Mouse (Mus musculus) B cell, adult 2 months (primary cell): ENCODE measurements around the gene Arid5a.
A peak's percentile ranks its signal among the peaks of the same experiment; 100 is the strongest.

Experiments
- DNase-seq, 2 experiments: peaks; one replicate each; pipeline ENCODE4 v3.0.0; 2022

Gene Arid5a

GRCm38 (mm10) chr1:36296466-36297149 lies 10.9 kb upstream of the Arid5a start:
- DNase-seq: peak in 1 of 2 experiments; percentile 45

DNA sequence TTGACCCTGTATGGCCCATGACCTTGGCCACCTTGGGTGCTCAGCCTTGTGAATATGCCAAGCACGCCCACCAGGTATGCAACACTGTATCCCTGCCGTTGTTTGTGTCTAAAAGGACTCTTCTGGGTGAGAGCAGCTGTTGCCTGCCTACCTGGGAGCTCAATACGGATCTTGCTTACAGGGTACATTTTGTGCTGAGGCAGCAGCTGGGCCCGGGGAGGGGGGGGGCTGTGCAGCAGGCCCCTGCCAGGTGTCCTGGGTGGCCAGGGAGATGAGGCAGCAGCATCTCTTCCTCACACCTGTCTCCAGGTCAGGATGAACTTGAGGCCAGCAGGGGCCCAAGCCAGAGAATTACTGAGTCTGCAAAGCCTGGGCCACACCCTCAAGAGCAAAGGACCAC lies 9.4 kb upstream of the Arid5a start:
- no peak for DNase-seq

GRCm38 (mm10) chr1:36299126-36299525 lies 8.4 kb upstream of the Arid5a start:
- no peak for DNase-seq

GRCm38 (mm10) chr1:36299676-36300075 lies 7.9 kb upstream of the Arid5a start:
- no peak for DNase-seq

DNA sequence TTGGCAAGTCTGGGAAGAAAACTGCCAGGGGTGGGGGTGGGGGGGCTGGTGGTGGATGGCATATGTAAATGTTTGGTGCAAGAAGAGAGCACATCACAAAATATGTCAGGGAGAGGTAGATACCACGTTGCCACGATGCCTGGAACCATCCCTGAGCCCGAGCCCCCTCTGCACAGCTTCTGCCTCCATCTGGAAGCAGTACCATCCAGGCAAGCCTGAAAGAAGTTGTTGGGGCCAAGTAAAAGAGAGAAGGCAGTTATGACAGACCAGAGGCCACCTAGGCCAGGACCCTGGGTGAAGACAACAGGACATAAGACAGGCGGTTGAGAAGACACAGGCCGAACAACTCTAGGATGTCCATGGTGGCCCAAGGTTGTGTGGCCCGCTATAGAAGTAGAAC lies 7.0 kb upstream of the Arid5a start:
- DNase-seq: no peak

- DNase-seq: no peak
Observed at GRCm38 (mm10) chr1:36302273-36302672, 5.3 kb upstream of the Arid5a start.

DNA sequence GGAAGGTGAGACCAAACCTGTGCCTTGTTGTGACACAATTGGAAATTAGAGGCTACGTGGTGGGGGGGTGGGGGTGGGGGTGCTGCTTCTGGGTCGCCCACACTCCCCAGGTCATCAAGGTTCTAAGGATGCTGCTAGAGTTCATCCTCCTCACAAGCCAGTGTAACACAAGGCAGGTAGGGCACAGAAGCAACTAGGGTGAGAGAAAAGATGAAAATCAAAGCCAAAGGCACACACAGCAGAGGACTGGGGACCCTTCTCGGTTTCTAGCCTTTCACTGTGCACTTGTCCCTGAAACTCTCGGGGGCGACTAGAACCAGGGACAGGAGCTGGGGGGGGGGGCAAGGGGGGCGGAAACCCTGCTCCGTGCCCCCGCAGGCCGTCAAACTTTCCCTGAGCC lies 4.6 kb upstream of the Arid5a start:
- DNase-seq: no peak

- peak in 1 of 2 experiments; percentile 42 for DNase-seq
Observed at GRCm38 (mm10) chr1:36303381-36304320, 3.9 kb upstream of the Arid5a start.

DNA sequence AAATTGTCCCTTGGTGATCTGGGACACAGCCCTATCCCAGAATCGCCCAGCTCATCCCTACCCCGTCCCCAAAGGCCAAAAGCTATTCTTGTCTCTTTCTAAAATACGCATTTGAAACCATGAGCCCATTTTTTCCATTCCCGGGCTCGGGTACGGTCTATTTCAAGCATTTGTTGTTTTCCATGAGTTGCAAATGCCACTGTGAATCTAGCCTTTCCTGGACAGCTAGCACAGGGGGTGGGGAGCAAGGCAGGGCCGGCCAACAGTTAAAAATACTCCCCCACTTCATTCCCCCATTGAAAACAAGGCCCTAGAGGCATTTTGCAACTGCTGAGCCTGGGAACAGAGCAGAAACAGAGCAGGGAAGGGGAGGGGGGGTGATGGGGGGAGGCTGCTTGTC lies 2.8 kb upstream of the Arid5a start:
- no peak for DNase-seq

DNA sequence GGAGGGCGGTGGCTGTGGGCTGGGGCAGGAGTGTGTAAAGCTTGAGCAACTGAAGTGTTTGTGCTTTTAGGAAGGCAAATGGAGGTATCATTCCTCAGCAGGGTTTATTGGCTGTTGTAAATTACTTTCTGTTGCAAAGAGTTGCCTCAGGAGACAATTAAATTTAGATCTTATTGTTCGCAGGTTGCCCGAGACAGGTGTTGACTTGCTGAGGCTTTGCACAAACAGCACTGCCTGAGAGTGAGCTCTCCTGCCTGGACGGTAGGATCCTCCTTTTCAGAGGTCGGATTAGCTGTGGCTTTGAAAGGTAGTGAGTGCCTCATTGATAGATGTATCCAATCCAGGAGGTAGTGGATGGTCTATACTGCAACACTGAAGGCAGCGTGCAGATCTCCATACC lies 1.4 kb upstream of the Arid5a start:
- no peak for DNase-seq

DNA sequence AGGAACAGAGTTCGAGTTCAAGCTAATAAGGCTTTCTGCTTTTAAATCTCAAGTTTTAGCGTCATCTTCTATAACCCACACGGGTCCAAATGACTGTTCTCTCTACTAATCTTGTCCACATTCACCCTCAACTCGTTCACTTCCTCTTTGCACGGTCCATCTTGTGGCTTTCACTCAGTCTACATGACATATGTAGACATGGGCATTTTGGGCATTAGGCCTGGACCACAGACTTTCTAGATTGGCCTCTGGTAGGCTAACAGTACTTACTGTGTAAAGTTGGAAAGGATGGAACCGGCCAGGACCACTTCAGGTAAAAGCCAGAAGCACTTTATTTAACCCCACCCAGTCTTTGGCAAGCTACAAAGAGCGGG lies 425 bp upstream of the Arid5a start:
- DNase-seq: no peak

DNA sequence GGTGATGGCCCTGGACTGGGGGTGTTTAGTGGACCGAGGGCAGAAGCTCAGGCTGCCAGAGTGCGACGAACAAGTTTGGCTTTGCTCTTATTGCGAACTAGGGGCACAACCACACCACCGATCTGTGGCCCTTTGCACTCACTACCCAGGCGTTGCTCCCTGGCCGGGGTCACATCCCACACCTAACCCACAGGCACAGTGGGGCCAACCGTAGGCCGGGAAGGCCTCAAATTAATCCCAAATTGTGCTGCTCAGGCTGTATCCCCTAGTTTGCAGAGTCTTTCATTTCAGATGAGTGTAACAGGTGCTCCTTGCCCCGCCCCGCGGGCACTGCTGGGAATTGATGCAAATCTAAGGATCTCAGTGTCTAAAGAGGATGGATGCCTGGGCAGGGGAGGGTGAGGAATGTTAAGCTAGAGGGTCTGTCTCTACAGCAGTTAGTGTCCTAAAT lies 943 bp downstream of the Arid5a start:
- peak; percentile 59 to 64 for DNase-seq

DNA sequence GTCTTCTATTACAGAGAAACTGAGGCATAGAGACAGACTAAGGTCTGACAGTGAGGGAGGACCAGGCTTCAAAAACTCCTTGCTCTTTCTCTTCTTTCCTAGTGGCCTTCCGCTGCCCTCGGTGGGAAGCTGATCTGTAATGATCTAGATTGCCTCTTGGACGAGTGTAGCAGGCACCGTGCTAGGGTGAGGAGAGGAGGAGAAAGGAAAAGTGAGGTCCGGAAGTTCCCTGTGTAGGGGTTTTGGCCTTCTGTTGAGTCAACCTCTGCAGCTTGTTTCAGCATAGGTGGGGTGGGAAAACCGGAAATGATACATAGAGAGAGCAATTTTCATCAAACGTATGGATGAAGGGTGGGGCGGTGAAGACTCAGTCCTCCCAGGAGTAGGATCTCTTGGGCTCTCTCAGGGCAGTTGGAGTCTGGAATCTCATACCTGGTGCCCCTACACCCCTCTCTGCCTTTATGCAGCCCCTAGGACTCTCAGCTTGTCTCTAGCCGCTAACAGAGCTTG lies 1.5 kb downstream of the Arid5a start:
- DNase-seq: peak in 1 of 2 experiments; percentile 40

- DNase-seq: peak; percentile 78 to 86
Observed at GRCm38 (mm10) chr1:36309498-36309901, 2.0 kb downstream of the Arid5a start.

DNA sequence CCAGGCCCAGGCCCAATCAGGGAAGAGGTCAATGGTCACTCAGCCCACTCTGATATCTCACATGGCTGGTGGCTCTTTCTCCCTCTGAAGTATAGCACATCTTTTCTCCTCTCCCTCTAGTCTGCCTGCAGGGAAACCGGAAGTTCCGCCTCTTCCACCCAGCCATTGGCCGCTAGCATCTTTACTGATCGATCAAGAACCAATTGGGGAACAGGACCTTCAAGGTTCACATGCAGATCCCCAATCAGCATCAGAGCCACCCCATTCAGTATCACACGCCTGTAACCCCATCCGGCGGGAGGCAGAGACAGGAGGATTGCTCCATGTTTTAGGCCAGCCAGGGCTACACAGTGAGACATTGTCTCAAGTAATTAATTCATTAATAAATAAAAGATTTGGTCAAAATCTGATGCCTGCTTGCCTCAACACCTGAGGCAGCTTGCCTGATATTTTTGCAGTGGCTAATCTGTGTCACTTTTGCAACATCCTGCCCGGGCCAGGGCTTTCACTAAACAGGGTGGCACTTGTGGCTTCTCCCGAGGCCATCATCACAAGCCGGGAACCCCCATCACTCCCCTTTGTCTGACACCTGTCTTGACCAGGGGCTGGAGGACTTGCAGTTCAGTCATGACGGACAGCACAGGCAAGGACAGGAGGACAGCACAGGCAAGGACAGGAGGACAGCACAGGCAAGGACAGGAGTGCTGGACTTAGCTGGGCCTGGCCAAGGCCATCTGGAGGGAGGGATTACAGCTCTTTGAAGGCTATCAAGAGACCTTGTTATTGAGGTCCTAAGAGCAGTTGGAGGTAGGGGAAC lies 7.6 kb downstream of the Arid5a start:
- DNase-seq: peak in 1 of 2 experiments; percentile 42

GRCm38 (mm10) chr1:36315776-36316100 lies 8.2 kb downstream of the Arid5a start:
- no peak for DNase-seq

DNA sequence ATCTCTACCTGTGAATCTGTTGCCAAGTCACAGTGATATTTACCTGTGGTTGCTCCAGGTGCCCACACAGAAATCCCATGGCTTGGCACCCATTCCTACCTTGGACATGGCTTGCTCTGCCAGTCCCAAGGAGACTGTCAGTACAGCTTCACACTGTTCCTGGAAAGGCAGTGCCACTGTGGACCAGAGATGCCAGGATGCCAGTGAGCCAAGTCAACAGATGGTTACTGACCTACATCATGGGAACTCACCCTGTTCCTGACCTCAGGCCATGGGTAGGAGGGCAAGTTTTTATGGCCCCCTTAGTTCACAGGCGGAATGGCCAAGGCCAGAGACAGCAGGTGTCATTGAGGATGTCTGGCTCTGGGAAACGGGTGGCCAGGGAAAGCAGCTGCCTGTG lies 13.6 kb downstream of the Arid5a start:
- no peak for DNase-seq

GRCm38 (mm10) chr1:36321829-36322573 lies 14.5 kb downstream of the Arid5a start:
- DNase-seq: peak in 1 of 2 experiments; percentile 48

- DNase-seq: no peak
Observed at GRCm38 (mm10) chr1:36323076-36323475, 15.5 kb downstream of the Arid5a start.

DNA sequence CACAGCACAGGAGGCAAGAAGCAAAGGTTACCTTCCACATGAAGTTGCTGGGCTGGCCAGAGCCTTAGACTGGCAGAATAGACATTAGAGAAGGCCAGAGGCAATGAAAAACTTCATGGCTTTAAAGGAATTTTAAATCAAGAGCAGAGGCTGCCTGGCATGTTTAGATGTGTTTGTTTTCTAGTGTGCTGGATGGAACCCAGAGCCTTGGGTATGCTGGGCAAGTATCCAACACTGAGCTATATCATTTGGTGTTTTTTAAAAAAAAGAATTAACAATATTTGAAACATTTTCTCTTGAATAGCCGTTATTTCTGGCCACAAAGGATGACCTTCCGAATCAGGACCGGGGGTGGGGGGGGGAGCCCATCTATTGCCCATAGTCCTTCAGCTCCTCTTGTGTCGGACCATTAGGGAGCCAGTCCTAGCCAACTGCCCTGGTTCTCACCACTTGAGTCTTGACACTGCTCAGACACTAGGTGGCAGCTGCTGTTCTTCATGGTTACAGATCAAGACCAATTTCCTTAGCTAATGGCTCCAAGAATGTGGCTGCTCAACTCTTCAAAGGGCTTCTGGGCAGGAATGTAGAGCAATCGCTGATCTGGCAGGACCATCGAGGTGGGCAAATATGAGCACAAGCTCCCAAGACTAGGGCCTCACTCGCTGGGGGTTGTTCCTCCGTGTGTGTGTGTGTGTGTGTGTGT lies 16.4 kb downstream of the Arid5a start:
- peak in 1 of 2 experiments; percentile 48 for DNase-seq

- DNase-seq: no peak
Observed at GRCm38 (mm10) chr1:36325900-36326321, 18.4 kb downstream of the Arid5a start.

GRCm38 (mm10) chr1:36326815-36327214 lies 19.3 kb downstream of the Arid5a start:
- no peak for DNase-seq
